Mouse (Mus musculus) midbrain, embryonic 12.5 days (tissue): ENCODE results near the gene Rasl10b. TPM values are rescaled to one million over a fixed set of nuclear protein-coding genes. Genes with fewer than 3 reads are reported as not detected.
A peak's percentile ranks its signal among the peaks of the same experiment; 100 is the strongest.

Experiments
- ATAC-seq: fragments of 200-750 bp; cut with Nextera tagmentation; 2 replicates; pipeline ENCODE4 v1.8.0; 2017; ENCODE audit warnings: low read depth, moderate TSS enrichment, moderate library complexity; ENCODE audit not compliant: low FRiP score
- H3K27ac ChIP-seq: fragments of 300-500 bp; sonication (generic); replicated peaks from 2 replicates; pipeline ENCODE4 v1.5.1; 2016; ENCODE audit warnings: mild to moderate bottlenecking
- H3K27me3 ChIP-seq: fragments of 300-500 bp; sonication (generic); 2 replicates; pipeline ENCODE4 v1.6.1; 2016; ENCODE audit warnings: mild to moderate bottlenecking
- H3K36me3 ChIP-seq: fragments of 300-500 bp; sonication (generic); 2 replicates; pipeline ENCODE4 v1.6.1; 2016
- H3K4me1 ChIP-seq: fragments of 300-500 bp; sonication (generic); 2 replicates; pipeline ENCODE4 v1.6.1; 2016
- H3K4me2 ChIP-seq: fragments of 300-500 bp; sonication (generic); replicated peaks from 2 replicates; pipeline ENCODE4 v1.6.1; 2016; ENCODE audit warnings: mild to moderate bottlenecking, moderate library complexity
- H3K4me3 ChIP-seq: fragments of 300-500 bp; sonication (generic); 2 replicates; pipeline ENCODE4 v1.5.1; 2016; ENCODE audit warnings: mild to moderate bottlenecking
- H3K9ac ChIP-seq: fragments of 300-500 bp; sonication (generic); replicated peaks from 2 replicates; pipeline ENCODE4 v1.6.1; 2016; ENCODE audit warnings: mild to moderate bottlenecking, moderate library complexity
- H3K9me3 ChIP-seq: fragments of 300-500 bp; sonication (generic); 2 replicates; pipeline ENCODE4 v1.6.1; 2016; ENCODE audit warnings: mild to moderate bottlenecking
- WGBS: fragments of 180-500 bp; shearing (Covaris S2); methylation state at CpG from one replicate; pipeline ENCODE4 v1.1.7; 2016; 5-methylcytosine and 5-hydroxymethylcytosine counted together
- polyA plus RNA-seq: library from polyadenylated mRNA; unstranded; fragments of >200 nt; fragmentation: Nextera tagmentation; extraction: Ambion mirVana; gene quantifications from 2 replicates; pipeline ENCODE4 v1.2.1, GENCODE M21; 2016

Gene Rasl10b
- polyA plus RNA-seq, 1 experiment from 2014 or later: 13.9 TPM

- Histone ChIP-seq H3K9ac (peak overlapping the region; percentile 63; the same call in 1 of the 2 replicates), H3K4me1 (0 out of 2 replicates have a peak, but pooled peaks cover 7% of the 10 kb centered on the region), H3K27me3 (peaks cover 56% of the 10 kb centered on the region), H3K9me3 (no peaks in the 10 kb centered on the region), H3K27ac (no peak overlapping the region), H3K36me3 (no peaks in the 10 kb centered on the region), H3K4me2 (peak overlapping the region; percentile 82), H3K4me3 (peak overlapping the region; percentile 50)
- 46% methylated on average over 8 of the region's 11 CpGs for WGBS
- ATAC-seq: no peak
These were observed 30.6 kb downstream of the Rasl10b start for GRCm38 (mm10) chr11:83439426-83440060.

GRCm38 (mm10) chr11:83440081-83441064 is 31.4 kb downstream of the Rasl10b start:
- under 1% methylated on average over 68 of the region's 75 CpGs for whole genome bisulfite sequencing
- no peak overlapping the region for H3K27ac ChIP-seq

GRCm38 (mm10) chr11:83441235-83441634 is 32.3 kb downstream of the Rasl10b start:
- peaks cover 69% of the 10 kb centered on the region for H3K27me3 ChIP-seq
- ATAC-seq: no peak
- no peak overlapping the region for H3K27ac ChIP-seq
- H3K9ac ChIP-seq: no peak overlapping the region
- no peaks in the 10 kb centered on the region for H3K36me3 ChIP-seq
- 0 out of 2 replicates have a peak overlapping the region, but pooled peaks have one; percentile 50 for H3K4me3 ChIP-seq
- no peaks in the 10 kb centered on the region for H3K9me3 ChIP-seq
- 50% methylated on average over 6 of the region's 7 CpGs for WGBS
- no peak overlapping the region for H3K4me2 ChIP-seq
- peaks cover 11% of the 10 kb centered on the region for H3K4me1 ChIP-seq

More at GRCm38 (mm10) chr11:83440081-83441064, 31.4 kb downstream of the Rasl10b start:
- Histone ChIP-seq H3K4me3 (peak overlapping the region; percentile 50), H3K36me3 (no peaks in the 10 kb centered on the region), H3K27me3 (peaks cover 60% of the 10 kb centered on the region), H3K9me3 (no peaks in the 10 kb centered on the region), H3K4me1 (peaks cover 11% of the 10 kb centered on the region), H3K9ac (peak overlapping the region; percentile 63), H3K4me2 (peak overlapping the region; percentile 82)
- peak; percentile 93 for ATAC-seq

- H3K27me3 ChIP-seq: peaks cover 80% of the 10 kb centered on the region
- H3K9me3 ChIP-seq: no peaks in the 10 kb centered on the region
- 13% methylated on average over 29 of the region's 29 CpGs for WGBS
- peak; percentile 27; the same call in 1 of the 2 replicates for ATAC-seq
- H3K9ac ChIP-seq: no peak overlapping the region
- peak overlapping the region; percentile 20; the same call in 1 of the 2 replicates for H3K4me3 ChIP-seq
- peak overlapping the region; percentile 40 for H3K4me2 ChIP-seq
- peaks cover 13% of the 10 kb centered on the region for H3K4me1 ChIP-seq
- no peaks in the 10 kb centered on the region for H3K36me3 ChIP-seq
- H3K27ac ChIP-seq: no peak overlapping the region
These were observed 33.8 kb downstream of the Rasl10b start for GRCm38 (mm10) chr11:83442596-83443267.

- no peak overlapping the region for H3K4me2 ChIP-seq
- no peak overlapping the region for H3K27ac ChIP-seq
- H3K36me3 ChIP-seq: no peaks in the 10 kb centered on the region
- no peak for ATAC-seq
- H3K9me3 ChIP-seq: no peaks in the 10 kb centered on the region
- H3K4me1 ChIP-seq: peaks cover 23% of the 10 kb centered on the region
- WGBS: 12% methylated on average over 7 of the region's 7 CpGs
- peaks cover 82% of the 10 kb centered on the region for H3K27me3 ChIP-seq
- H3K4me3 ChIP-seq: no peak overlapping the region
- no peak overlapping the region for H3K9ac ChIP-seq
These were observed 34.9 kb downstream of the Rasl10b start for GRCm38 (mm10) chr11:83443824-83444223.

- WGBS: 29% methylated on average over 19 of the region's 19 CpGs
- Histone ChIP-seq H3K9ac (no peak overlapping the region), H3K4me1 (peaks cover 26% of the 10 kb centered on the region), H3K4me2 (peak overlapping the region; percentile 35; the same call in 1 of the 2 replicates), H3K4me3 (peak overlapping the region; percentile 18; the same call in 1 of the 2 replicates), H3K27me3 (peaks cover 85% of the 10 kb centered on the region), H3K9me3 (no peaks in the 10 kb centered on the region), H3K27ac (no peak overlapping the region), H3K36me3 (no peaks in the 10 kb centered on the region)
- no peak for ATAC-seq
These were observed 36.1 kb downstream of the Rasl10b start for GRCm38 (mm10) chr11:83445001-83445400.

- no peaks in the 10 kb centered on the region for H3K36me3 ChIP-seq
- H3K9ac ChIP-seq: no peak overlapping the region
- H3K9me3 ChIP-seq: no peaks in the 10 kb centered on the region
- H3K4me1 ChIP-seq: peaks cover 23% of the 10 kb centered on the region
- no peak overlapping the region for H3K27ac ChIP-seq
- no peak overlapping the region for H3K4me3 ChIP-seq
- ATAC-seq: no peak
- H3K27me3 ChIP-seq: peaks cover 71% of the 10 kb centered on the region
- H3K4me2 ChIP-seq: no peak overlapping the region
- 83% methylated on average over 10 of the region's 10 CpGs for WGBS
These were observed 38.7 kb downstream of the Rasl10b start for GRCm38 (mm10) chr11:83447612-83448011.

GRCm38 (mm10) chr11:83448021-83448926 is 39.3 kb downstream of the Rasl10b start:
- no peak overlapping the region for H3K4me2 ChIP-seq
- no peaks in the 10 kb centered on the region for H3K9me3 ChIP-seq
- H3K36me3 ChIP-seq: no peaks in the 10 kb centered on the region
- 50% methylated on average over 16 of the region's 16 CpGs for WGBS
- no peak overlapping the region for H3K9ac ChIP-seq
- H3K4me3 ChIP-seq: no peak overlapping the region
- ATAC-seq: no peak
- H3K27me3 ChIP-seq: peaks cover 66% of the 10 kb centered on the region
- peaks cover 21% of the 10 kb centered on the region for H3K4me1 ChIP-seq
- H3K27ac ChIP-seq: no peak overlapping the region

GRCm38 (mm10) chr11:83448927-83449236 is 39.9 kb downstream of the Rasl10b start:
- no peak overlapping the region for H3K27ac ChIP-seq
- no peak overlapping the region for H3K9ac ChIP-seq
- H3K27me3 ChIP-seq: peaks cover 60% of the 10 kb centered on the region
- no peak overlapping the region for H3K4me2 ChIP-seq
- peaks cover 19% of the 10 kb centered on the region for H3K4me1 ChIP-seq
- ATAC-seq: no peak
- no peaks in the 10 kb centered on the region for H3K36me3 ChIP-seq
- no peaks in the 10 kb centered on the region for H3K9me3 ChIP-seq
- H3K4me3 ChIP-seq: no peak overlapping the region

GRCm38 (mm10) chr11:83449298-83449697 is 40.4 kb downstream of the Rasl10b start:
- Histone ChIP-seq H3K36me3 (no peaks in the 10 kb centered on the region), H3K9me3 (no peaks in the 10 kb centered on the region), H3K9ac (no peak overlapping the region), H3K4me1 (peaks cover 18% of the 10 kb centered on the region), H3K4me3 (no peak overlapping the region), H3K4me2 (no peak overlapping the region), H3K27me3 (peaks cover 56% of the 10 kb centered on the region), H3K27ac (no peak overlapping the region)
- no peak for ATAC-seq
- WGBS: 70% methylated on average over 4 of the region's 4 CpGs

GRCm38 (mm10) chr11:83450550-83450949 is 41.6 kb downstream of the Rasl10b start:
- Histone ChIP-seq H3K27me3 (peaks cover 56% of the 10 kb centered on the region), H3K36me3 (no peaks in the 10 kb centered on the region), H3K9ac (no peak overlapping the region), H3K9me3 (no peaks in the 10 kb centered on the region), H3K4me3 (no peak overlapping the region), H3K4me2 (no peak overlapping the region), H3K27ac (no peak overlapping the region), H3K4me1 (peaks cover 15% of the 10 kb centered on the region)
- 19% methylated on average over 1 of the region's 1 CpGs for WGBS
- no peak for ATAC-seq
